Comparison of ENCODE assay signal across 8 mouse cellular contexts in the genomic region with DNA sequence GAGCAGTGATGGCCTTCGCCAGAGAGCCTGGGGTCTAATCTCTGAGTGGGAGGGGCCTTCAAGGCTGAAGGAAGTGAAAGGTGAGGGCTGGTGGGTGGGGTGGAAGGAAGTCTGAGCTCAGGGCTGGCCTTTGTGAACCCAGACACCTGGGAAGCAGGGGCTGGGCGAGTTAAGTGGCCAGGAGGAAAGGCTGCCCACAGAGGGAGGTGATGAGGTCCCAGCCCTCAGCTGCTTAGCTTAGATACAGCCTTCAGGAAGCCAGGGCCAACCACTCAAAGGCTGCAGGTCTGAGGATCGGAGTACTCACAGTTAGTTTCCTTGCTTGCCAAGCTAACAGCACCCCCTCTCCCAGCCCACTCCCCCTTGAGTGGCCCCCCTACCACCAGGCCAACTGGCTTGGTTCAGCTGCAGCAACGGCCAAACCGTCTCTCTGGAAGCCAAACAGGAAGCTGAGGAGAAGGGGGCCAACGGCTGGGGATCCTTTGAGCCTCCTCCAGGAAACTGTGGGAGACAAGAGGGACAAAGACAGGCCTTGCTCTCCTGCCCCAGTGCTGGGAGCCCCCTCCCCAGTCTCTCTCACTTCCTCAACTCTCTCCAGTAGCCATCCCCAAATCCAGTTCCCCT. TPM values are rescaled to one million over a fixed set of nuclear protein-coding genes. Genes with fewer than 3 reads are reported as not detected.
DNase-seq lines count a peak whose midpoint lies in the region; ATAC-seq and TF ChIP-seq lines count a peak whose summit lies in the region.

No protein-coding gene starts in this region.

- H3K4me1 ChIP-seq in midbrain, embryonic 10.5 days: peaks cover 33% of the 10 kb centered on the region
- H3K4me1 ChIP-seq in midbrain, embryonic 14.5 days (ENCODE audit: control insufficient read depth, insufficient read depth, low read length): no peaks in the 10 kb centered on the region
- H3K4me1 ChIP-seq in heart, embryonic 13.5 days: peaks cover 39% of the 10 kb centered on the region
- peaks cover 68% of the 10 kb centered on the region for H3K4me1 ChIP-seq in liver, embryonic 13.5 days (replicated peaks)
- peaks cover 93% of the 10 kb centered on the region for H3K4me1 ChIP-seq in thymus, adult 2 months (replicated peaks; ENCODE audit: control insufficient read depth, insufficient read depth, low read length)

- no peak overlapping the region for H3K9ac ChIP-seq in midbrain, embryonic 14.5 days (replicated peaks; ENCODE audit: low read length)
- no peak overlapping the region for H3K9ac ChIP-seq in heart, embryonic 13.5 days
- peak overlapping the region; percentile 10 for H3K9ac ChIP-seq in liver, embryonic 13.5 days

- peaks cover 29% of the 10 kb centered on the region for H3K27me3 ChIP-seq in midbrain, embryonic 10.5 days (ENCODE audit: low read depth, poor library complexity, severe bottlenecking)
- no peaks in the 10 kb centered on the region for H3K27me3 ChIP-seq in midbrain, embryonic 14.5 days (ENCODE audit: control insufficient read depth, insufficient read depth, low read length)
- H3K27me3 ChIP-seq in heart, embryonic 13.5 days (replicated peaks): 0 out of 2 replicates have a peak, but pooled peaks cover 8% of the 10 kb centered on the region
- H3K27me3 ChIP-seq in liver, embryonic 13.5 days: no peaks in the 10 kb centered on the region
- H3K27me3 ChIP-seq in thymus, adult 2 months (ENCODE audit: control insufficient read depth, insufficient read depth, low read length): no peaks in the 10 kb centered on the region

- no peaks in the 10 kb centered on the region for H3K9me3 ChIP-seq in midbrain, embryonic 10.5 days (replicated peaks)
- no peaks in the 10 kb centered on the region for H3K9me3 ChIP-seq in midbrain, embryonic 14.5 days (ENCODE audit: control insufficient read depth, low read length)
- H3K9me3 ChIP-seq in heart, embryonic 13.5 days: no peaks in the 10 kb centered on the region
- H3K9me3 ChIP-seq in liver, embryonic 13.5 days (replicated peaks): no peaks in the 10 kb centered on the region

- H3K36me3 ChIP-seq in midbrain, embryonic 10.5 days: no peaks in the 10 kb centered on the region
- H3K36me3 ChIP-seq in midbrain, embryonic 14.5 days (ENCODE audit: control insufficient read depth, insufficient read depth, low read length): no peaks in the 10 kb centered on the region
- H3K36me3 ChIP-seq in heart, embryonic 13.5 days: no peaks in the 10 kb centered on the region
- H3K36me3 ChIP-seq in liver, embryonic 13.5 days: no peaks in the 10 kb centered on the region
- H3K36me3 ChIP-seq in thymus, adult 2 months (ENCODE audit: control insufficient read depth, insufficient read depth, low read length): no peaks in the 10 kb centered on the region

- peak; percentile 6 for DNase-seq in adrenal gland, postnatal 10 days
- DNase-seq in adrenal gland, postnatal 4 days (ENCODE audit: low spot score in 2 of 2): no peak
- no peak for DNase-seq in midbrain, embryonic 10.5 days (ENCODE audit: low spot score)
- no peak for DNase-seq in midbrain, embryonic 14.5 days
- no peak for DNase-seq in liver, embryonic 13.5 days
- peak; percentile 53 for DNase-seq in thymus, adult 2 months

- WGBS in midbrain, embryonic 10.5 days: 67% methylated on average over 6 of the region's 6 CpGs
- WGBS in midbrain, embryonic 14.5 days: 65% methylated on average over 6 of the region's 6 CpGs
- 27% methylated on average over 6 of the region's 6 CpGs for WGBS in heart, embryonic 13.5 days
- 18% methylated on average over 6 of the region's 6 CpGs for WGBS in liver, embryonic 13.5 days (ENCODE audit: insufficient replicate concordance)
- 5% methylated on average over 6 of the region's 6 CpGs for WGBS in thymus, adult 2 months

- H3K4me3 ChIP-seq in midbrain, embryonic 10.5 days: no peak overlapping the region
- no peak overlapping the region for H3K4me3 ChIP-seq in midbrain, embryonic 14.5 days (replicated peaks; ENCODE audit: low read depth, low read length)
- no peak overlapping the region for H3K4me3 ChIP-seq in heart, embryonic 13.5 days
- H3K4me3 ChIP-seq in liver, embryonic 13.5 days (replicated peaks): no peak overlapping the region
- no peak overlapping the region for H3K4me3 ChIP-seq in thymus, adult 2 months (ENCODE audit: control insufficient read depth, insufficient read depth, low read length)

- no peak for ATAC-seq in midbrain, embryonic 14.5 days (ENCODE audit: low FRiP score, low TSS enrichment)
- no peak for ATAC-seq in heart, embryonic 13.5 days (ENCODE audit: extremely low read depth, insufficient number of reproducible peaks, low FRiP score, low TSS enrichment)
- ATAC-seq in liver, embryonic 13.5 days (ENCODE audit: low read depth): peak; percentile 29; the same call in 1 of the 2 replicates
- no peak for ATAC-seq in frontal cortex, adult (ENCODE audit: low TSS enrichment)

- no peak; the same call in 1 of the 2 replicates for TF ChIP-seq POLR2A in thymus, adult 2 months (IDR thresholded peaks at IDR 0.05; ENCODE audit: control insufficient read depth, extremely low read depth, insufficient read depth, low read length, poor library complexity)

- peak overlapping the region; percentile 69 for H3K27ac ChIP-seq in midbrain, embryonic 10.5 days (replicated peaks)
- no peak overlapping the region for H3K27ac ChIP-seq in midbrain, embryonic 14.5 days (replicated peaks; ENCODE audit: low read depth, low read length)
- peak overlapping the region; percentile 1; the same call in 1 of the 2 replicates for H3K27ac ChIP-seq in heart, embryonic 13.5 days (replicated peaks)
- H3K27ac ChIP-seq in liver, embryonic 13.5 days: peak overlapping the region; percentile 68
- H3K27ac ChIP-seq in thymus, adult 2 months (ENCODE audit: control insufficient read depth, insufficient read depth, low read length): peak overlapping the region; percentile 79

- no peak overlapping the region for H3K4me2 ChIP-seq in midbrain, embryonic 14.5 days (ENCODE audit: low read length)
- no peak overlapping the region for H3K4me2 ChIP-seq in heart, embryonic 13.5 days
- H3K4me2 ChIP-seq in liver, embryonic 13.5 days: no peak overlapping the region

- no peak for TF ChIP-seq CTCF in thymus, adult 2 months (IDR thresholded peaks at IDR 0.05; ENCODE audit: borderline replicate concordance, control insufficient read depth, extremely low read depth, insufficient read depth, low read length, poor library complexity)

RNA-seq across cellular contexts. Expression of a gene that starts 26.4 kb away (rescaled TPM):
- 100 to 1,000 TPM in 1 of 2 experiments, 10 to 100 TPM in 1; 67.0 to 122 TPM for total RNA-seq in adrenal gland, postnatal 10 days (2021)
- 10 to 100 TPM; 65.6 to 71.3 TPM for total RNA-seq in adrenal gland, postnatal 4 days (2021)
- 7.8 and 8.1 TPM in 2 replicates for polyA plus RNA-seq in midbrain, embryonic 10.5 days (2016; fragmentation: Nextera tagmentation; extraction: Ambion mirVana)
- 4.6 and 6.4 TPM in 2 replicates for polyA plus RNA-seq in midbrain, embryonic 14.5 days (2014; fragmentation: Nextera tagmentation; extraction: Ambion mirVana)
- 5.6 and 6.2 TPM in 2 replicates for polyA plus RNA-seq in heart, embryonic 13.5 days (2015; fragmentation: Nextera tagmentation; extraction: Ambion mirVana)
- 8.9 and 10.0 TPM in 2 replicates for polyA plus RNA-seq in liver, embryonic 13.5 days (2015; fragmentation: Nextera tagmentation; extraction: Ambion mirVana)
- polyA plus RNA-seq in thymus, adult 2 months (2012; rRNA removed): 182 and 287 TPM in 2 replicates

Comparison
In these comparisons a context has a peak if more than half of its experiments do, and no peak if none do; other contexts are left out.
1. DNase-seq: peak in adrenal gland, postnatal 10 days (single experiment) and thymus, adult 2 months (single experiment); none in adrenal gland, postnatal 4 days (0 of 2), midbrain, embryonic 10.5 days (single experiment), midbrain, embryonic 14.5 days (single experiment) and liver, embryonic 13.5 days (single experiment).
2. RNA of a gene that starts 26.4 kb away (polyA plus RNA-seq): 182 to 287 TPM in thymus, adult 2 months; 8.9 to 10.0 TPM in liver, embryonic 13.5 days, 7.8 to 8.1 TPM in midbrain, embryonic 10.5 days, 4.6 to 6.4 TPM in midbrain, embryonic 14.5 days and 5.6 to 6.2 TPM in heart, embryonic 13.5 days; every median in the first group is over 10 times any median in the second.